Mouse (Mus musculus) liver, embryonic 14.5 days (tissue): ENCODE results near the gene Porcn.

ENCODE experiments used
- CTCF ChIP-seq: IDR thresholded peaks from 2 replicates; pipeline ENCODE4 v1.5.1; 2016; ENCODE audit warnings: antibody characterized with exemption, low read depth, control low read depth
- EP300 ChIP-seq: IDR thresholded peaks from 2 replicates; pipeline ENCODE4 v1.6.1; 2016; ENCODE audit warnings: antibody characterized with exemption, low read depth

DNA sequence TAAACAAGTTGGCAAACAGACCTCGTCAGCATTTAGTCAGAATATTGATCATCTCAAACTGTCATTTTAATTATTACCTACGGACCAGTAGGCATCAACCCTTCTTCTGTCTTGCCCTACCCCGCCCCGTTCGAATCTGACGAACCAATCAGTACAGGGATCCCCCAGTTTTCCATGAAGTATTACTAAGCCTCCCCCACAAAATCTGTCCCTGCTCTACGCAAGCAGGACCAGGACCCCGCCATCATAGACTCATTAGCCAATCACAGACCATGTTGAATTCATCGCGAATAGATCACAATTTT, 13.0 kb downstream of the Porcn start, which contains the start of gene Ebp:
- TF ChIP-seq CTCF (no peak), EP300 (no peak)
